Mouse (Mus musculus) midbrain, postnatal 0 days (tissue): ENCODE data around the gene Cpsf2. TPM values are rescaled to one million over a fixed set of nuclear protein-coding genes. Genes with fewer than 3 reads are reported as not detected.
A peak's percentile ranks its signal among the peaks of the same experiment; 100 is the strongest.

Experiments
- ATAC-seq: fragments of 200-750 bp; cut with Nextera tagmentation; 2 replicates; pipeline ENCODE4 v1.8.0; 2017; ENCODE audit warnings: moderate number of reproducible peaks, mild to moderate bottlenecking, moderate TSS enrichment, moderate library complexity; ENCODE audit not compliant: low FRiP score
- DNase-seq: peaks from one replicate; pipeline ENCODE4 v3.0.0-alpha.2; 2015; ENCODE audit warnings: low spot score
- H3K27ac ChIP-seq: fragments of 300-500 bp; sonication (generic); 2 replicates; pipeline ENCODE4 v1.5.1; 2014; ENCODE audit warnings: low read depth, mild to moderate bottlenecking, low read length, mixed read lengths
- H3K27me3 ChIP-seq: fragments of 300-500 bp; sonication (generic); 2 replicates; pipeline ENCODE4 v1.6.1; 2014; ENCODE audit warnings: low read length, control low read depth, mixed read lengths; ENCODE audit not compliant: insufficient read depth
- H3K36me3 ChIP-seq: fragments of 300-500 bp; sonication (generic); 2 replicates; pipeline ENCODE4 v1.6.1; 2014; ENCODE audit warnings: low read length, control low read depth, mixed read lengths; ENCODE audit not compliant: insufficient read depth
- H3K4me1 ChIP-seq: fragments of 300-500 bp; sonication (generic); 2 replicates; pipeline ENCODE4 v1.6.1; 2014; ENCODE audit warnings: mild to moderate bottlenecking, control low read depth, antibody characterized with exemption, low read length, mixed read lengths; ENCODE audit not compliant: insufficient read depth
- H3K4me2 ChIP-seq: fragments of 300-500 bp; sonication (generic); 2 replicates; pipeline ENCODE4 v1.6.1; 2014; ENCODE audit warnings: low read depth, mild to moderate bottlenecking, low read length, mixed read lengths; ENCODE audit not compliant: poor library complexity, severe bottlenecking
- H3K4me3 ChIP-seq: fragments of 300-500 bp; sonication (generic); 2 replicates; pipeline ENCODE4 v1.5.1; 2014; ENCODE audit warnings: low read depth, mild to moderate bottlenecking, low read length, moderate library complexity
- H3K9ac ChIP-seq: fragments of 300-500 bp; sonication (generic); replicated peaks from 2 replicates; pipeline ENCODE4 v1.6.1; 2014; ENCODE audit warnings: mild to moderate bottlenecking, low read length, moderate library complexity, mixed read lengths; ENCODE audit not compliant: poor library complexity, severe bottlenecking
- H3K9me3 ChIP-seq: fragments of 300-500 bp; sonication (generic); 2 replicates; pipeline ENCODE4 v1.6.1; 2016; ENCODE audit warnings: low read length, control low read depth
- CTCF ChIP-seq: IDR thresholded peaks from 2 replicates; pipeline ENCODE4 v1.5.1; 2016; ENCODE audit warnings: antibody characterized with exemption, mild to moderate bottlenecking
- WGBS: fragments of 180-500 bp; shearing (Covaris S2); extraction: QIAGEN DNeasy Blood & Tissue Kit; methylation state at CpG from one replicate; pipeline ENCODE4 v1.1.7; 2014; 5-methylcytosine and 5-hydroxymethylcytosine counted together
- polyA plus RNA-seq: library from polyadenylated mRNA; unstranded; fragments of >200 nt; fragmentation: Nextera tagmentation; extraction: Ambion mirVana; gene quantifications from 2 replicates; pipeline ENCODE4 v1.2.1, GENCODE M21; 2015
- total RNA-seq: library from RNA; depleted of rRNA; stranded (reverse); fragments of >200 nt; gene quantifications from 2 replicates; pipeline ENCODE4 v1.2.3, GENCODE M21; 2014

The Cpsf2 gene
- total and polyA plus RNA-seq, 2 experiments from 2014 or later = 25.5 to 28.0 TPM

DNA sequence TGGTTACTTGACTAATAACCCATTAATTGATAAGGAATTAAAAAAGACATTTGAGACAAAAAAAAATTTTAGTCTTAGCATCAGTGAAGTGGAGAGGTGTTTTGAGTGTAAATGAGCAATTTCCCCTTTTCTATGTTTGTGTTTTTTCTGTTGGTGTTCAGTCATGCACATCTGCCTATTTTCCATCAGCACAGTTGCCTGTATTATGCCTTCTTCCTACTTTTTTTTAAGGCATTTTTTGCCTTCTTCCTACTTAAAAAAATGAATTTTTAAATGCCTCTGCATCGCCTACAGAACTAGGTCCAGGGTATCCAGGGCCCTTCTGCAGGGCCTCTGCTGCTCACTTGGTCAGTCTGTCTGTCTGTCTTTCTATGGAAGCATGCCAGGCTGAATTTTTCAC, 2.8 kb downstream of the Cpsf2 start:
- Histone ChIP-seq H3K9ac (no peak overlapping the region), H3K4me3 (no peak overlapping the region), H3K9me3 (no peaks in the 10 kb centered on the region), H3K36me3 (peaks cover 10% of the 10 kb centered on the region), H3K4me2 (no peak overlapping the region), H3K27ac (no peak overlapping the region), H3K27me3 (no peaks in the 10 kb centered on the region), H3K4me1 (peaks cover 12% of the 10 kb centered on the region; the same call in 1 of the 2 replicates)
- DNase-seq (no peak), ATAC-seq (no peak)
- TF ChIP-seq CTCF = no peak
- 97% methylated on average over 1 of the region's 1 CpGs for WGBS

DNA sequence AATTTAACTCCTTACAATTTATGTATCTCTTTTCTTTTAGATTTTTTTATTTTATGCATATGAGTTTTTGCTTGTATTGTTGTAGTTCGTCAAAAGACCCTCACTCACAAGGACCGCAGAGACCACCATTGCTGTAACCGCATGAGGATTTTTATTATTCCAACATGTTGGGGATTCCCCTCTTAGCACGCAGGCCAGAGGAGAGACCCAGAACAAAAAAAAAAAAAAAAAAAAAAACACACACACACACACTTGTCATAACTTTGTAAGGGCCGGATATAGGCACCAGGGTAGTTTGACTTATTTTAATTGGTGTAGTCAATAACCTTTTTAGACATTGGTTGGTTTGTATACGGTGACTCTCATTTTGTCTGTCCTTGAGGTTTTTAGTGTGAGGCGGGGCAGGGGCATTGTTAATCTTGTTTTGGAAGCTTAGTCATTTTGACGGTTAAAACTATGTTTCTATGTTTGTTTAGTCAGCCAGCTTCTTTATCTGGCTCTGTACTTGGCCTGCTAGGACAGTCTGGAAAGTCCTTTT, 3.5 kb downstream of the Cpsf2 start:
- ATAC-seq (no peak), DNase-seq (no peak)
- H3K4me2 ChIP-seq = no peak overlapping the region
- H3K36me3 ChIP-seq = peaks cover 12% of the 10 kb centered on the region
- WGBS = 92% methylated on average over 8 of the region's 8 CpGs
- H3K9ac ChIP-seq = no peak overlapping the region
- H3K27me3 ChIP-seq = no peaks in the 10 kb centered on the region
- H3K4me1 ChIP-seq = peaks cover 12% of the 10 kb centered on the region; the same call in 1 of the 2 replicates
- H3K4me3 ChIP-seq = no peak overlapping the region
- H3K9me3 ChIP-seq = no peaks in the 10 kb centered on the region
- no peak for TF ChIP-seq CTCF
- no peak overlapping the region for H3K27ac ChIP-seq

DNA sequence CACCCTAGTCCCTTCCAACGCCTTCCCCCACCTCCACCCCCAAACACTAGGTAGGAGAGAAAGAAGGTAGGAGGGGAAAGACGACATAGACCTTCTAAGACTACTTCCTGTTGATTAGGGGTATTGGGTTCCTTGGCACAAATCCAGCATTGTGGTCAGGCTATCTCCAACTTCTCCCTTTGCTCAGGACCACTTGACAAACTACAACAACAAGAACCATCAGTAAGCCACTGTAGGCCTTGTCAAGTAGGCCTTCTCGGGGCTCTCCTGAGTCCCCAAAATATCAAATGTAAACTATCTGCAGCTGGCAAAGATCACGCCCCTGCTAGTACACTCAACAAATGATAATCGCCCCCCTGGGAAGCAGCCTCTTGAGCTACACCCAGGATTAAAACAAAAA, 4.5 kb downstream of the Cpsf2 start:
- Histone ChIP-seq H3K4me3 (no peak overlapping the region), H3K9ac (no peak overlapping the region), H3K4me2 (no peak overlapping the region), H3K27ac (no peak overlapping the region), H3K36me3 (peaks cover 12% of the 10 kb centered on the region), H3K9me3 (no peaks in the 10 kb centered on the region), H3K27me3 (no peaks in the 10 kb centered on the region), H3K4me1 (peaks cover 8% of the 10 kb centered on the region; the same call in 1 of the 2 replicates)
- ATAC-seq (no peak), DNase-seq (no peak)
- TF ChIP-seq CTCF = no peak
- WGBS = 84% methylated on average over 5 of the region's 5 CpGs

DNA sequence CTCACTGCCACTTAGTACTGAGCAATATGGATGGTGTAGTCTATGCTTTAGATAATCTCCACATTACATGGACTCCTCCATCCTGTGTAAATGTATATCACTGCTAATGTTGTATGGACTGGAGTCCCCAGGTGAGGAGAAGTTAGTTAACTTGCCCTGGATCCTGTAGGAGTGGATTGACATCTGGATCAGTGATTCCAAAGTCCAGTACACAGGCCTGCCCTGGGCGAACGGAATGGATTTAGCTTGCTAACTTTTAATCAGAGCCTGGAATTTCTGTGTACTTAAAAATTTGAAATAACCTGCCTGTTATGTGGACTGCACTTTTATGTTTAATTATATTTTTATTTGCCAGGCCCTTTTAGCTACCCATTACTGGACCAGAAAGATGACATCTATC, 5.8 kb downstream of the Cpsf2 start:
- DNase-seq (no peak), ATAC-seq (no peak)
- no peak overlapping the region for H3K4me2 ChIP-seq
- no peaks in the 10 kb centered on the region for H3K9me3 ChIP-seq
- H3K36me3 ChIP-seq = peaks cover 13% of the 10 kb centered on the region
- no peak overlapping the region for H3K27ac ChIP-seq
- no peak for TF ChIP-seq CTCF
- no peak overlapping the region for H3K9ac ChIP-seq
- H3K27me3 ChIP-seq = no peaks in the 10 kb centered on the region
- peaks cover 8% of the 10 kb centered on the region; the same call in 1 of the 2 replicates for H3K4me1 ChIP-seq
- H3K4me3 ChIP-seq = no peak overlapping the region
- 96% methylated on average over 2 of the region's 2 CpGs for WGBS

DNA sequence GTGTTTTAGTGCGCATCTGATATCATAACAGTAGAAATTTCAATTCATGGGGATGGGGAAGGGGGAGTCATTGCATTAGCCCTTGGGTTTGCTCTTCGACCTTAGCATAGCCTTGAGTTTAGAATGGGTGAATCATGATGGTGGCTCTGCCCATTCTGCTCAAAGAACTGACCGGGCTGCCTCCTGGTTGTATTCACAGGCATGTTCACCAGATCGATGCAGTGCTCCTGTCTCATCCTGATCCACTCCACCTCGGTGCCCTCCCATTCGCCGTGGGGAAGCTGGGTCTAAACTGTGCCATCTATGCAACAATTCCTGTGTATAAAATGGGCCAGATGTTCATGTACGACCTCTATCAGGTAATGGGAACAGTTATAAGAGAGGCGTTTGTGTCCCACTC, 7.2 kb downstream of the Cpsf2 start:
- ATAC-seq (no peak), DNase-seq (no peak)
- TF ChIP-seq CTCF = no peak
- 95% methylated on average over 9 of the region's 9 CpGs for WGBS
- Histone ChIP-seq H3K4me2 (no peak overlapping the region), H3K4me1 (no peaks in the 10 kb centered on the region), H3K27me3 (no peaks in the 10 kb centered on the region), H3K36me3 (peaks cover 23% of the 10 kb centered on the region), H3K9me3 (no peaks in the 10 kb centered on the region), H3K4me3 (no peak overlapping the region), H3K27ac (no peak overlapping the region), H3K9ac (no peak overlapping the region)

DNA sequence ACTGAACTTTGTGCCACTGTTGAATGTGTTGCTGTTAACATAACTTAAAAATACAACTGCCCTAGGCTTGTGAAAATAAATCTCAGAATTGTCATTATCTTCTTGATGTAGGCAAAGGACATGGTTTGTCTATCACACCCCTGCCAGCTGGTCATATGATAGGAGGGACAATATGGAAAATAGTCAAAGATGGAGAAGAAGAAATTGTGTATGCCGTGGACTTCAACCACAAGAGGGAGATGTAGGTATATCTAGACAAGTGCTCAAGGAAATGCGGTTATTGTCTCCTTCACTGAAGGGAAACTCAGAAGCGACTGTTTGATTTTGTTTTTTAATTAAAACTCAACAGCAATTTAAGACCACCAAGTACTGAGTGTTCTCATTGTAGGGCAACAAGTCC, 9.3 kb downstream of the Cpsf2 start:
- ATAC-seq (no peak), DNase-seq (peak; percentile 77)
- Histone ChIP-seq H3K27me3 (no peaks in the 10 kb centered on the region), H3K9ac (no peak overlapping the region), H3K27ac (no peak overlapping the region), H3K4me3 (no peak overlapping the region), H3K36me3 (peaks cover 33% of the 10 kb centered on the region), H3K4me2 (no peak overlapping the region), H3K4me1 (no peaks in the 10 kb centered on the region), H3K9me3 (no peaks in the 10 kb centered on the region)
- peak; percentile 89 for TF ChIP-seq CTCF
- 50% methylated on average over 3 of the region's 3 CpGs for WGBS
